Mouse (Mus musculus): ENCODE data around the gene Camta1.

DNA sequence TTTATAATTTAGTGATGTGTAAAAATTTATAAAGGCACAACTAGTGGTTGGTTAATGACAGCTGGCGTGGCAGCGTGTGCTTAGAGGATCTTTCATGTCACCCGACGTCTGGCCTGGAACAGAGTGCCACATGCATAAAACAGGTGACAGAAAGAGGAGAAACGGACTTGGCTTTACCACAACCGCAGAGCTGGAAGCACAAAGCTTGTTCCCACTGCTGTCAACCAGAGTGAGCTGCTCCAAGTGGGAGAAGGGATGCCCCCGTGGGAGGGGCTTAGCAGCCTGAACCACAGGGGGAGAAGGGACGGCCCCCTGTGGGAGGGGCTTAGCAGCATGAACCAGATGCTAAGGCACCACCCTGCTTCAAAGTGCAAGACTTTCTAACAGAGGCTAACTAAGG, 452.9 kb downstream of the Camta1 start:
- TF ChIP-seq POLR2A (IDR thresholded peaks at IDR 0.05; ENCODE audit: control insufficient read depth, extremely low read depth, insufficient read depth, low read length, poor library complexity) (no peak), CTCF (IDR thresholded peaks at IDR 0.05; ENCODE audit: borderline replicate concordance, control insufficient read depth, extremely low read depth, insufficient read depth, low read length, poor library complexity) (no peak)
